Comparison of ENCODE assay signal across 35 mouse cellular contexts in the genomic region with DNA sequence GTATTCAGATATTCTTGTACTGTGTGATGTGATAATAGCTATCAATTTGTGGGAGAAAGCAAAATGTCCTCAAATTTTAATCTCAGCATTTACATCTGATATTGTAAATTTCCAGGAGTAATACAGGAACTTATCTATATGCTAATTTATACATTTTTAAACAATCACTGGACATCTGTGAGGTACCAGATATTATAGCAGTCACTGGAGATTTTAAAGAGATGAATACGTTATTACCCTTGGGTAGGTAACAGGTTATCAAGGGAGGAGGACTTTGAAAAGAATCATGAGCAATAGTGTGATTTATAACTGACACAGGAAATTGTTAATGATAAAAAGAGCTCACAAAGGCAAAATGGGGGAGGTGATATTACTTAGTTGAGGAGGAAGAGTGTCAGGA.
"Had no signal": no experiment of that assay in that cellular context is flagged by ENCODE, and none has a peak within 500 bp of the region (broad histone marks: within the 10 kb centered on the region; RNA-seq: fewer than 3 reads in every experiment).

No protein-coding gene starts in this region.

- H3K9ac ChIP-seq: heart, embryonic 12.5 days; heart, embryonic 13.5 days; heart, embryonic 15.5 days; hindbrain, embryonic 12.5 days; hindbrain, embryonic 13.5 days; hindbrain, embryonic 14.5 days; hindbrain, embryonic 15.5 days; intestine, embryonic 15.5 days; kidney, embryonic 15.5 days had no signal

- H3K4me3 ChIP-seq: heart, adult 2 months; heart, embryonic 10.5 days; heart, embryonic 12.5 days; heart, embryonic 13.5 days; heart, embryonic 15.5 days; hindbrain, embryonic 10.5 days; hindbrain, embryonic 12.5 days; hindbrain, embryonic 13.5 days; hindbrain, embryonic 15.5 days; intestine, embryonic 15.5 days; kidney, embryonic 15.5 days; layer of hippocampus, adult 2 months had no signal

- H3K4me1 ChIP-seq: heart, embryonic 10.5 days; heart, embryonic 12.5 days; heart, embryonic 13.5 days; heart, embryonic 15.5 days; hindbrain, embryonic 10.5 days; hindbrain, embryonic 12.5 days; hindbrain, embryonic 13.5 days; hindbrain, embryonic 15.5 days; intestine, embryonic 15.5 days; kidney, embryonic 15.5 days had no signal

- H3K27ac ChIP-seq: heart, adult 2 months; heart, embryonic 10.5 days; heart, embryonic 13.5 days; heart, embryonic 15.5 days; hindbrain, embryonic 10.5 days; hindbrain, embryonic 12.5 days; hindbrain, embryonic 13.5 days; hindbrain, embryonic 14.5 days; hindbrain, embryonic 15.5 days; hindbrain, postnatal 0 days; intestine, embryonic 15.5 days; kidney, embryonic 15.5 days; kidney, postnatal 0 days; layer of hippocampus, adult 2 months had no signal

- H3K27me3 ChIP-seq: heart, embryonic 12.5 days; heart, embryonic 13.5 days; heart, embryonic 15.5 days; hindbrain, embryonic 12.5 days; hindbrain, embryonic 13.5 days; hindbrain, embryonic 15.5 days; intestine, embryonic 15.5 days; kidney, embryonic 15.5 days had no signal

- H3K4me2 ChIP-seq: heart, embryonic 11.5 days; heart, embryonic 12.5 days; heart, embryonic 13.5 days; heart, embryonic 15.5 days; hindbrain, embryonic 12.5 days; hindbrain, embryonic 13.5 days; hindbrain, embryonic 14.5 days; hindbrain, embryonic 15.5 days; intestine, embryonic 15.5 days; kidney, embryonic 15.5 days had no signal

- H3K9me3 ChIP-seq: heart, embryonic 10.5 days; heart, embryonic 12.5 days; heart, embryonic 13.5 days; heart, embryonic 15.5 days; hindbrain, embryonic 10.5 days; hindbrain, embryonic 12.5 days; hindbrain, embryonic 13.5 days; hindbrain, embryonic 15.5 days; intestine, embryonic 15.5 days; kidney, embryonic 15.5 days had no signal

- DNase-seq: heart, adult 2 months; heart, postnatal 10 days; heart, postnatal 14 days; heart, postnatal 36 days; heart, postnatal 4 days; kidney, adult 11 months; kidney, adult 18-20 months; kidney, adult 2 months; kidney, adult 8-10 months; kidney, adult 9 months; kidney, postnatal 10 days; kidney, postnatal 14 days; kidney, postnatal 25 days; kidney, postnatal 36 days; kidney, postnatal 4 days; layer of hippocampus, adult 9-11 months; layer of hippocampus, postnatal 36 days had no signal

- H3K36me3 ChIP-seq: heart, embryonic 10.5 days; heart, embryonic 12.5 days; heart, embryonic 13.5 days; heart, embryonic 15.5 days; hindbrain, embryonic 10.5 days; hindbrain, embryonic 12.5 days; hindbrain, embryonic 13.5 days; hindbrain, embryonic 15.5 days; intestine, embryonic 15.5 days; kidney, embryonic 15.5 days had no signal

- ATAC-seq: hindbrain, postnatal 0 days; inflammation-experienced regulatory T-cells, adult 6 months; intestine, embryonic 15.5 days; intestine, embryonic 16.5 days; intestine, postnatal 0 days had no signal
